Comparison of ENCODE assay signal across 21 mouse cellular contexts in the genomic region with DNA sequence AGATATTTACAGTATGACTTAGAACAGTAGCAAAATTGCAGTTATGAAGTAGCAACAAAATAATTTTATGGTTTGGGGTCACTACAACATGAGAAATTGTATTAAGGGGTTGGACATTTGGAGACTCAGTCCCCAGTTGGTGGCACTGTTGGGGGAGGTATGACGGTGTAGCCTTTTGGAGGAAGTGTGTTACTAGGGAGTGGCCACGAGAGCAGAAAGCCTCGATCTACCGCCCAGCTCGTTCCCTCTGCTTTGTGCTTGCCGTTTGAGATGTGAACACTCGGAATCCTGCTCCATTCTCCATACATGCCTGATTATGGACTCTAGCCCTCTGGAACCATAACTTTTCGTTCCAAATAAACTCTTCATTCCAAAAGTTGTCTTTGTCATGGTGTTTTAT. TPM values are rescaled to one million over a fixed set of nuclear protein-coding genes. Genes with fewer than 3 reads are reported as not detected.
DNase-seq lines count a peak whose midpoint lies in the region; ATAC-seq and TF ChIP-seq lines count a peak whose summit lies in the region.
"Had no signal": no experiment of that assay in that cellular context is flagged by ENCODE, and none has a peak within 500 bp of the region (broad histone marks: within the 10 kb centered on the region; RNA-seq: fewer than 3 reads in every experiment).

No protein-coding gene starts in this region.

- H3K4me3 ChIP-seq in heart, embryonic 13.5 days = no peak overlapping the region
- H3K4me3 ChIP-seq in small intestine, adult 2 months (ENCODE audit: low read depth, low read length) = no peak overlapping the region
- H3K4me3 ChIP-seq: embryonic facial prominence, embryonic 12.5 days; erythroblast, embryonic 14.5 days; forebrain, embryonic 13.5 days; neural tube, embryonic 13.5 days had no signal

- H3K9ac ChIP-seq in heart, embryonic 13.5 days = no peak overlapping the region
- H3K9ac ChIP-seq: embryonic facial prominence, embryonic 12.5 days; forebrain, embryonic 13.5 days; liver, embryonic 14.5 days; neural tube, embryonic 13.5 days had no signal

- WGBS in heart, embryonic 13.5 days = 66% methylated on average over 8 of the region's 8 CpGs
- WGBS in small intestine, adult 2 months = 69% methylated on average over 8 of the region's 8 CpGs

- H3K4me1 ChIP-seq in heart, embryonic 13.5 days = peaks cover 40% of the 10 kb centered on the region
- H3K4me1 ChIP-seq in small intestine, adult 2 months (ENCODE audit: control insufficient read depth, insufficient read depth, insufficient read length, low read length) = no peaks in the 10 kb centered on the region
- H3K4me1 ChIP-seq: embryonic facial prominence, embryonic 12.5 days; forebrain, embryonic 13.5 days; neural tube, embryonic 13.5 days had no signal

- no peak for ATAC-seq in heart, embryonic 13.5 days (ENCODE audit: extremely low read depth, insufficient number of reproducible peaks, low FRiP score, low TSS enrichment)
- peak; percentile 52 for ATAC-seq in granulocyte monocyte progenitor cell, adult 5-6 weeks (replicated peaks; ENCODE audit: poor library complexity, severe bottlenecking)
- ATAC-seq: forebrain, embryonic 13.5 days; hindbrain, embryonic 16.5 days; Patski had no signal

- no peaks in the 10 kb centered on the region for H3K9me3 ChIP-seq in heart, embryonic 13.5 days
- H3K9me3 ChIP-seq: embryonic facial prominence, embryonic 12.5 days; forebrain, embryonic 13.5 days; neural tube, embryonic 13.5 days had no signal

- intact Hi-C loops in heart, postnatal 14 days (cut with DNase I) = loop anchor here (5.0 to 10.0 kb wide), 3 partner anchors 49 to 148 kb away; a partner anchor contains a TSS

- no peaks in the 10 kb centered on the region for H3K36me3 ChIP-seq in heart, embryonic 13.5 days
- H3K36me3 ChIP-seq in small intestine, adult 2 months (ENCODE audit: control insufficient read depth, insufficient read depth, low read length) = no peaks in the 10 kb centered on the region
- H3K36me3 ChIP-seq: embryonic facial prominence, embryonic 12.5 days; neural tube, embryonic 13.5 days had no signal

- DNase-seq in heart, postnatal 14 days = no peak
- peak; percentile 29 for DNase-seq in lung, postnatal 36 days
- no peak for DNase-seq in lung, postnatal 10 days
- DNase-seq in cerebellum, adult 9-10 months = no peak
- DNase-seq in right cerebral cortex, adult 18-20 months = no peak
- DNase-seq: adrenal gland, adult 8-10 months; B cell, adult 2 months; cerebellum, adult 8-10 months; kidney, adult 11 months; thymus, postnatal 36 days had no signal

- TF ChIP-seq CTCF in small intestine, adult 2 months (IDR thresholded peaks at IDR 0.05; ENCODE audit: extremely low read depth, insufficient read length, insufficient replicate concordance, low read depth, low read length) = no peak

- TF ChIP-seq POLR2A in small intestine, adult 2 months (IDR thresholded peaks at IDR 0.05; ENCODE audit: low read depth, low read length) = no peak

- no peaks in the 10 kb centered on the region for H3K27me3 ChIP-seq in heart, embryonic 13.5 days (replicated peaks)
- no peaks in the 10 kb centered on the region for H3K27me3 ChIP-seq in small intestine, adult 2 months (ENCODE audit: control insufficient read depth, insufficient read depth, low read length)
- H3K27me3 ChIP-seq: embryonic facial prominence, embryonic 12.5 days; forebrain, embryonic 13.5 days; neural tube, embryonic 13.5 days; Patski had no signal

- H3K4me2 ChIP-seq in heart, embryonic 13.5 days = no peak overlapping the region
- H3K4me2 ChIP-seq: embryonic facial prominence, embryonic 12.5 days; forebrain, embryonic 13.5 days; midbrain, embryonic 11.5 days; neural tube, embryonic 13.5 days had no signal

- peak overlapping the region; percentile 76; the same call in 1 of the 2 replicates for H3K27ac ChIP-seq in heart, embryonic 13.5 days (replicated peaks)
- peak overlapping the region; percentile 2; the same call in 1 of the 2 replicates for H3K27ac ChIP-seq in small intestine, adult 2 months (ENCODE audit: insufficient read depth, low read depth, low read length)
- H3K27ac ChIP-seq: embryonic facial prominence, embryonic 12.5 days; forebrain, embryonic 13.5 days; liver, embryonic 14.5 days; neural tube, embryonic 13.5 days had no signal

RNA-seq across cellular contexts. Expression of a gene that starts 49.6 kb away (rescaled TPM):
- polyA plus RNA-seq in heart, embryonic 13.5 days (2015; fragmentation: Nextera tagmentation; extraction: Ambion mirVana) = 15.4 and 17.3 TPM in 2 replicates
- 10 to 100 TPM; 55.8 to 60.7 TPM for total RNA-seq in heart, postnatal 14 days (2021)
- total RNA-seq in granulocyte monocyte progenitor cell, adult 5-6 weeks (2014; fragmentation: Nextera tagmentation) = 6.6 and 11.3 TPM in 2 replicates
- total RNA-seq in granulocyte monocyte progenitor cell, adult 5-6 weeks (2017) = 7.4 and 7.5 TPM in 2 replicates
- 0.63 and 0.89 TPM in 2 replicates for polyA plus RNA-seq in small intestine, adult 2 months (2012; rRNA removed)
- polyA plus RNA-seq: erythroblast, embryonic 14.5 days had no signal

Comparison
In these comparisons a context has a peak if more than half of its experiments do, and no peak if none do; other contexts are left out.
1. RNA of a gene that starts 49.6 kb away (total RNA-seq): 55.8 to 60.7 TPM in heart, postnatal 14 days; 6.6 to 11.3 TPM in granulocyte monocyte progenitor cell, adult 5-6 weeks; every median in the first group is over 4 times any median in the second.